Mouse (Mus musculus): ENCODE measurements around the gene Fat2. TPM values are rescaled to one million over a fixed set of nuclear protein-coding genes. Genes with fewer than 3 reads are reported as not detected.

The Fat2 gene
- polyA plus RNA-seq, 1 experiment from 2014 or later, result 0.04 TPM

DNA sequence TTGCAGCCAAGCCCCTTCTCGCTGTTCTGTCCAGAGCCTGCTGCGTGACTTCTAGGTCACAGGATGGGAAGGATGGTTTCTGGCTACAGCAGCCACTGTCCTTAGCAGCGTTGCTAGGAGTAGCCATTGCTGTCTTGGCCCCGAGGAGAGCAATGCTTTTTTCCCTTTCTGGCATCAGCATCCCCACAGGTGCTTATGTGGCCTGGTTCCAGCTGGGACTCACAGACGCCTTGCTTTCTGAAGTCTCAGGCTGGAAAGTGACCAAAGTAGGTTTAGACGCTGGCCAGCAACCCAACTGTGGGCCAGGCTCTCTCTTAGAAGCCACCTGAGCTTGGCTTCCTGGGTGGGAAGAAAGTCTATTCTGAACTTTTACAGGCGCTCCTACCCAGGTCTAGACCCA lies 102.1 kb downstream of the Fat2 start:
- no peaks in the 10 kb centered on the region for H3K4me1 ChIP-seq (replicated peaks; ENCODE audit: control insufficient read depth, insufficient read depth, low read length)
- H3K9ac ChIP-seq (replicated peaks; ENCODE audit: low read depth, low read length), result no peak overlapping the region
- 82% methylated on average over 7 of the region's 7 CpGs for WGBS
- H3K36me3 ChIP-seq (ENCODE audit: control insufficient read depth, insufficient read depth), result peaks cover 13% of the 10 kb centered on the region
- no peak overlapping the region for H3K4me3 ChIP-seq (replicated peaks; ENCODE audit: low read length)
- no peak overlapping the region for H3K4me2 ChIP-seq (ENCODE audit: low read length)
- H3K27ac ChIP-seq (ENCODE audit: low read length), result no peak overlapping the region
- H3K27me3 ChIP-seq (replicated peaks; ENCODE audit: control insufficient read depth, insufficient read depth, low read length), result no peaks in the 10 kb centered on the region
- H3K9me3 ChIP-seq (ENCODE audit: control insufficient read depth, low read length), result no peaks in the 10 kb centered on the region
- ATAC-seq, result no peak

DNA sequence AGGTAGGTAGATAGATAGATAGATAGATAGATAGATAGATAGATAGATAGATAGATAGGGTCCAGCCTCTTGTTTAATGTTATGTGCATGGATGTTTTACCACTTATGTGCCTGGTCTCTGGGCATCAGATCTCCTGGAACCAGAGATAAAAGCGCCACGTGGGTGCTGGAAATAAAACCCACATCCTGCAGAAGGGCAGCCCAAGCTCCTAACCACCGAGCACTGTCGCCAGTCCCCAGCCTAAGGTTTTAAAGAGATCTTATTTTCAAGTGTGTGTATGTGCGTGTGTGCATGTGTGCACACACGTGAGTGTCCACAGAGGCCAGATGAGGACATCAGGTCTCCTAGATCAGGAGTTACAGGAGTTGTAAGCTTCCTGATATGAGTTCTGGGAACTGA lies 105.3 kb downstream of the Fat2 start:
- H3K27me3 ChIP-seq (replicated peaks; ENCODE audit: control insufficient read depth, insufficient read depth, low read length), result no peaks in the 10 kb centered on the region
- no peaks in the 10 kb centered on the region for H3K9me3 ChIP-seq (ENCODE audit: control insufficient read depth, low read length)
- no peak overlapping the region for H3K4me3 ChIP-seq (replicated peaks; ENCODE audit: low read length)
- H3K36me3 ChIP-seq (ENCODE audit: control insufficient read depth, insufficient read depth), result peaks cover 15% of the 10 kb centered on the region
- H3K27ac ChIP-seq (ENCODE audit: low read length), result no peak overlapping the region
- no peaks in the 10 kb centered on the region for H3K4me1 ChIP-seq (replicated peaks; ENCODE audit: control insufficient read depth, insufficient read depth, low read length)
- WGBS, result 92% methylated on average over 6 of the region's 6 CpGs
- H3K4me2 ChIP-seq (ENCODE audit: low read length), result no peak overlapping the region
- ATAC-seq, result no peak
- no peak overlapping the region for H3K9ac ChIP-seq (replicated peaks; ENCODE audit: low read depth, low read length)

DNA sequence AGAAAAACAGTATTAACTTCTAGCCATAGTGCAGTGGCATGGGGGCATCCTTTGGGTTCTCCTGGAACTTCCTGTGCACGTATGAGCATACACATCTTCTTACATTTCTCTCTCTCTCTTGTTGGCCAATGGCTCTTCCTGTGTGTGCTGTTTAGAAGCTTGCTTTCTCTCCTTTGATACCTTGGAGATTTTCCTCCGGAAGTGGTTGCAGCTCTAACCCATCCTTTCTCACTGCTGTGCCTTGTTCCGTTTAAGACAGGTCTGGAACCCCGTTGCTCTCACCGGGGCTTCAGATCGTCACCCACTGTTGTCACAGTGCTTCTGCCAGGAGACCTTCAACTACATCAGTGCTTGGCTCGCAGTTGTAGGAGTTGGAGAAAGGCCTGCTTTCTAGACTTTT lies 115.1 kb downstream of the Fat2 start:
- Histone ChIP-seq H3K27me3 (replicated peaks; ENCODE audit: control insufficient read depth, insufficient read depth, low read length) (no peaks in the 10 kb centered on the region), H3K27ac (ENCODE audit: low read length) (no peak overlapping the region), H3K4me1 (replicated peaks; ENCODE audit: control insufficient read depth, insufficient read depth, low read length) (no peaks in the 10 kb centered on the region), H3K4me2 (ENCODE audit: low read length) (no peak overlapping the region), H3K36me3 (ENCODE audit: control insufficient read depth, insufficient read depth) (0 out of 2 replicates have a peak, but pooled peaks cover 4% of the 10 kb centered on the region), H3K9ac (replicated peaks; ENCODE audit: low read depth, low read length) (no peak overlapping the region), H3K9me3 (ENCODE audit: control insufficient read depth, low read length) (no peaks in the 10 kb centered on the region), H3K4me3 (replicated peaks; ENCODE audit: low read length) (no peak overlapping the region)
- ATAC-seq, result no peak
- 94% methylated on average over 7 of the region's 7 CpGs for WGBS

DNA sequence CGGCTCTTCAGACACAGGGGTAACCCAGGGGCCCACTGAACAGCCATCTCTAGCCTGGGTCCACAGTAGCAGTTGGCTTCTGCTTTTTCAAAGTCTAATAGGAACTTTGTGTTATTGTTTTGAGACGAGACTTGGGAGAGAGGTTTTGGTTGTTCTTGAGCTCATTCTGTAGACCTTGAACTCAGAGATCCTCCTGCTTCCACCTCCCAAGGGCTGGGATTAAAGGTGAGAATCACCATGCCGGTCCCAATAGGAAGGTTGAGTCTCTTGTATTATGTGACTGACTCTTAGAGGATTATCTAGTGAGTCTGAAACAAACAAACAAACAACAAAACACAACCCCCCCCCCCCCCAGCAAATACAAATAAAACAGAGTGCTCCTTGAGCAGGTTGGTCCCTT lies 117.9 kb downstream of the Fat2 start:
- WGBS, result 87% methylated on average over 3 of the region's 3 CpGs
- Histone ChIP-seq H3K27ac (ENCODE audit: low read length) (no peak overlapping the region), H3K9ac (replicated peaks; ENCODE audit: low read depth, low read length) (no peak overlapping the region), H3K4me3 (replicated peaks; ENCODE audit: low read length) (no peak overlapping the region), H3K9me3 (ENCODE audit: control insufficient read depth, low read length) (no peaks in the 10 kb centered on the region), H3K4me1 (replicated peaks; ENCODE audit: control insufficient read depth, insufficient read depth, low read length) (no peaks in the 10 kb centered on the region), H3K4me2 (ENCODE audit: low read length) (no peak overlapping the region), H3K36me3 (ENCODE audit: control insufficient read depth, insufficient read depth) (no peaks in the 10 kb centered on the region), H3K27me3 (replicated peaks; ENCODE audit: control insufficient read depth, insufficient read depth, low read length) (no peaks in the 10 kb centered on the region)
- no peak for ATAC-seq

DNA sequence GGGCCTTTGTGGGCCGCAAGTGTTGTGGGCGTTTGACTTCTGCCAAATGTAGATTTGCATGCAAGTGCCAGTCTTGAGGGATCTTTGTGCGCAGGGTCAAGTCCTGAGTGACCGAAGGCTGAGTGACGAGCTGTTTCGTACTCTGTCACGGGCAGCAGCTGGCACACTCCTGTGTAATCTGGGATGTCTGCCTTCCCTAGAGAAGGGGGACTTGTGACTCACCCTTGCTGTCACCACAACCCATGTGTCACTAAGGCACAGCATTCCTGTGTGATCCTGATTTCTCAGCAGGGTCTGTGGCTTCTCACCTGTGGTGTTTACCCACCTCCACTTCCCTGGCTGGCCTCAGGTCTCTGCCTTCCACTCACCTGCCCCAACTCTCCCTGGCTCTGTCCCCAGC lies 118.5 kb downstream of the Fat2 start:
- H3K4me1 ChIP-seq (replicated peaks; ENCODE audit: control insufficient read depth, insufficient read depth, low read length), result no peaks in the 10 kb centered on the region
- no peak for ATAC-seq
- no peak overlapping the region for H3K9ac ChIP-seq (replicated peaks; ENCODE audit: low read depth, low read length)
- no peak overlapping the region for H3K4me3 ChIP-seq (replicated peaks; ENCODE audit: low read length)
- H3K27ac ChIP-seq (ENCODE audit: low read length), result no peak overlapping the region
- H3K27me3 ChIP-seq (replicated peaks; ENCODE audit: control insufficient read depth, insufficient read depth, low read length), result no peaks in the 10 kb centered on the region
- H3K4me2 ChIP-seq (ENCODE audit: low read length), result no peak overlapping the region
- WGBS, result 95% methylated on average over 7 of the region's 7 CpGs
- no peaks in the 10 kb centered on the region for H3K9me3 ChIP-seq (ENCODE audit: control insufficient read depth, low read length)
- H3K36me3 ChIP-seq (ENCODE audit: control insufficient read depth, insufficient read depth), result no peaks in the 10 kb centered on the region

DNA sequence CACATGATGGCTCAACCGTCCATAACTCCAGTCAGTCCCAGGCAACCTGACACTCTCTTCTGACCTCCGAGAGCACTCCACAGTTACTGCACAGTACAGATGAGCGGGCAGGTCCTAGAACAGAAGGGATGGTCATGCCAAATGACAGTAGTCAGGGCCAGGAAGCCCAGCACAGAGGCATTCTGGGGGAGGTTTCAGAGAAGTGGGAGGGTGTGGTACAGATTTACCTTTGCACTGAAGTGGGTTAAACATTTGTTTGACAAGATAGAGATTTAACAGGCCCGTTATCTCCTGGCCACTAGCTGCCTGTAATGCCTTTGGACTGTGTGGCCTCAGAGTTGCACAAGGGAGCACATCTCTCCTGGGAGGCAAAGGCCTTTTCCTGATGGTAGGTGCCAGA lies 118.9 kb downstream of the Fat2 start:
- Histone ChIP-seq H3K36me3 (ENCODE audit: control insufficient read depth, insufficient read depth) (no peaks in the 10 kb centered on the region), H3K9me3 (ENCODE audit: control insufficient read depth, low read length) (no peaks in the 10 kb centered on the region), H3K27me3 (replicated peaks; ENCODE audit: control insufficient read depth, insufficient read depth, low read length) (no peaks in the 10 kb centered on the region), H3K9ac (replicated peaks; ENCODE audit: low read depth, low read length) (no peak overlapping the region), H3K27ac (ENCODE audit: low read length) (no peak overlapping the region), H3K4me3 (replicated peaks; ENCODE audit: low read length) (no peak overlapping the region), H3K4me2 (ENCODE audit: low read length) (no peak overlapping the region), H3K4me1 (replicated peaks; ENCODE audit: control insufficient read depth, insufficient read depth, low read length) (no peaks in the 10 kb centered on the region)
- WGBS, result 94% methylated on average over 4 of the region's 4 CpGs
- no peak for ATAC-seq

DNA sequence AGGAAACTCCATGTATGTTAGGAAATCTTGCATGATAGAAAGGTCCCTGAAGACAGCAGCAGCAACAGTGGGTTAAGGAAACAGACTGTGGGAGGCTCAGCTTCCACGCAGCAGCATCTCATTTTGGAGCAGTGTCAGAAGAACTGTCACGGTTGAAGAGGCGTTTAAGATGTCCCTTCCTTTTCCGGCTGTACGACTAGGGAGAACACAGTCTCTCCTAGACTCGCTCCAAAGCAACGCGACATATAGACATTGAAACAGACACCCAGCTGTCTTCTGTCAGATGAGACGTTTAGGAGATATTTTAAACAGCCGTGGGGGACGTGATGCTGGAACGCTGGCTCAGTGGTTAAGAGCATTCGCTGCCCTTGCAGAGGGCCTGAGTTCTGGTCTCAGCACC lies 119.5 kb downstream of the Fat2 start:
- ATAC-seq, result no peak
- WGBS, result 90% methylated on average over 13 of the region's 13 CpGs

DNA sequence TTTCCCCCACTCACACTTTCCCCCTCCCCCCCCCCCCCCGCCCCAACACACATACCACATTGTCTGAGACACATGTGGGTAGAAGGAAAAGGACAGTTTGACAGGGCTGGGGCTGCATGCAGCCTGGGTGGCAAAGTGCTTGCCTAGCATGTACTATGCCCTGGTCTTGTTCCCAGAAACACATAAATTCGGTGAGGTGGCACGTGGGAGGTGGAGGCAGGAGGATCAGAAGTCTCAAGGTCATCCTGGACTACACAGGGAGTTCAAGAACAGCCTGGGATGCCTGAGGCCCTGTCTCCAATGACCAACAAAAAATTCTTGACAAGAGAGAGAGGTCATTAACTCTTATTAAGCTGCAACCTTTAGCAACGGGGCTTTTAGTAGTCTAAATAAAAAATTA lies 120.3 kb downstream of the Fat2 start:
- 87% methylated on average over 3 of the region's 4 CpGs for WGBS
- H3K4me1 ChIP-seq (replicated peaks; ENCODE audit: control insufficient read depth, insufficient read depth, low read length), result no peaks in the 10 kb centered on the region
- H3K36me3 ChIP-seq (ENCODE audit: control insufficient read depth, insufficient read depth), result no peaks in the 10 kb centered on the region
- no peaks in the 10 kb centered on the region for H3K9me3 ChIP-seq (ENCODE audit: control insufficient read depth, low read length)
- no peak for ATAC-seq
- no peak overlapping the region for H3K9ac ChIP-seq (replicated peaks; ENCODE audit: low read depth, low read length)
- no peaks in the 10 kb centered on the region for H3K27me3 ChIP-seq (replicated peaks; ENCODE audit: control insufficient read depth, insufficient read depth, low read length)
- no peak overlapping the region for H3K4me3 ChIP-seq (replicated peaks; ENCODE audit: low read length)
- no peak overlapping the region for H3K27ac ChIP-seq (ENCODE audit: low read length)
- no peak overlapping the region for H3K4me2 ChIP-seq (ENCODE audit: low read length)

More for the DNA sequence above, 119.5 kb downstream of the Fat2 start:
- no peaks in the 10 kb centered on the region for H3K27me3 ChIP-seq (replicated peaks; ENCODE audit: control insufficient read depth, insufficient read depth, low read length)
- no peak overlapping the region for H3K27ac ChIP-seq (ENCODE audit: low read length)
- H3K36me3 ChIP-seq (ENCODE audit: control insufficient read depth, insufficient read depth), result no peaks in the 10 kb centered on the region
- no peak overlapping the region for H3K4me3 ChIP-seq (replicated peaks; ENCODE audit: low read length)
- H3K4me1 ChIP-seq (replicated peaks; ENCODE audit: control insufficient read depth, insufficient read depth, low read length), result no peaks in the 10 kb centered on the region
- no peak overlapping the region for H3K9ac ChIP-seq (replicated peaks; ENCODE audit: low read depth, low read length)
- no peaks in the 10 kb centered on the region for H3K9me3 ChIP-seq (ENCODE audit: control insufficient read depth, low read length)
- H3K4me2 ChIP-seq (ENCODE audit: low read length), result no peak overlapping the region

DNA sequence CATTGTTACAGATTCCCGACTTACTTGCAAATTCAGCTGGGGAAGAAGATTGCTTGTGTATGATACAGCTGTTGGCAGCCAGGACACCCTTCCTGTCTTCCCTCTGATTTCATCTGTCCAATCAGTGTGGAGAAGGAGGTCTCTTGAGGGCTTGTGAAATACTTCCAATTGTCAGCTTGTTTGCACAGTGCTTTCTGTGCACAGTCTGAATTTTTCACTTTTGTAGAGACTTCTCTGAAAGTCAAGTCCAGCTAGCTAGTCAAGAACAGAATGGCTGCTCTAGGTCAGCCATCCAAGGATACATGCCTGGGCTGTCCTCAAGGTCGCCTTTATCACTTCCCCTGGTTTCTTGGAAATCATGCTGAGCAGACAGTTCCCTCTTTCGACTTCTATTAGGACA lies 121.4 kb downstream of the Fat2 start:
- Histone ChIP-seq H3K4me3 (replicated peaks; ENCODE audit: low read length) (no peak overlapping the region), H3K36me3 (ENCODE audit: control insufficient read depth, insufficient read depth) (no peaks in the 10 kb centered on the region), H3K4me1 (replicated peaks; ENCODE audit: control insufficient read depth, insufficient read depth, low read length) (no peaks in the 10 kb centered on the region), H3K9ac (replicated peaks; ENCODE audit: low read depth, low read length) (no peak overlapping the region), H3K9me3 (ENCODE audit: control insufficient read depth, low read length) (no peaks in the 10 kb centered on the region), H3K4me2 (ENCODE audit: low read length) (no peak overlapping the region), H3K27ac (ENCODE audit: low read length) (no peak overlapping the region), H3K27me3 (replicated peaks; ENCODE audit: control insufficient read depth, insufficient read depth, low read length) (no peaks in the 10 kb centered on the region)
- ATAC-seq, result no peak
- WGBS, result 84% methylated on average over 3 of the region's 3 CpGs

DNA sequence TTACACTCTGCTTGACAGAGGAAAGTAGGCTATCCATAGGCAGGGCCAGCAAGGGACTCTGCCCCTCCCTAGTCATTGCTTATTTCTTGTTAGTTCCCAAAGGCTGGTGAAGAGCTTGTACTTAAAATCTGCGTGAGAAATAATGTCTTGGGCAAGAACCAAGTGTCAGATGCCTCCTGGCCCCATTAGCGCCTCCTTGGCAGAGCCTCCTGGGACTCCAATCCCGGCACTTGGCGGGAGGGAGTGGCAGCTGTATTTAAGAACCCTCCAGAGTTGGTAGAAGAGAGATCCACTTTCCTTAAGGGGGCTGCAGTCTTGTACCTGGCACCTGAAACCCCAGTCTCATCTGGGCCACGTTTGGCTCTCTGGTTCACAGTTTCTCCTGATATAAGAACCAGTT lies 122.2 kb downstream of the Fat2 start:
- H3K36me3 ChIP-seq (ENCODE audit: control insufficient read depth, insufficient read depth), result no peaks in the 10 kb centered on the region
- H3K27me3 ChIP-seq (replicated peaks; ENCODE audit: control insufficient read depth, insufficient read depth, low read length), result no peaks in the 10 kb centered on the region
- no peak overlapping the region for H3K9ac ChIP-seq (replicated peaks; ENCODE audit: low read depth, low read length)
- 0 out of 2 replicates have a peak, but pooled peaks cover 2% of the 10 kb centered on the region for H3K4me1 ChIP-seq (replicated peaks; ENCODE audit: control insufficient read depth, insufficient read depth, low read length)
- H3K4me3 ChIP-seq (replicated peaks; ENCODE audit: low read length), result no peak overlapping the region
- no peak overlapping the region for H3K27ac ChIP-seq (ENCODE audit: low read length)
- ATAC-seq, result no peak
- no peak overlapping the region for H3K4me2 ChIP-seq (ENCODE audit: low read length)
- 77% methylated on average over 5 of the region's 5 CpGs for WGBS
- H3K9me3 ChIP-seq (ENCODE audit: control insufficient read depth, low read length), result no peaks in the 10 kb centered on the region
